Mouse (Mus musculus): ENCODE results near the gene Ptprg. TPM values are rescaled to one million over a fixed set of nuclear protein-coding genes. Genes with fewer than 3 reads are reported as not detected.

The Ptprg gene
- polyA plus RNA-seq, 1 experiment from 2014 or later, result 33.5 TPM

- no peak for ATAC-seq
- 85% methylated on average over 4 of the region's 4 CpGs for WGBS
- H3K36me3 ChIP-seq (ENCODE audit: control insufficient read depth, insufficient read depth), result no peaks in the 10 kb centered on the region
- no peak overlapping the region for H3K4me3 ChIP-seq (replicated peaks; ENCODE audit: low read length)
- H3K4me2 ChIP-seq (ENCODE audit: low read length), result no peak overlapping the region
- peaks cover 6% of the 10 kb centered on the region for H3K4me1 ChIP-seq (replicated peaks; ENCODE audit: control insufficient read depth, insufficient read depth, low read length)
- H3K27me3 ChIP-seq (replicated peaks; ENCODE audit: control insufficient read depth, insufficient read depth, low read length), result no peaks in the 10 kb centered on the region
- no peaks in the 10 kb centered on the region for H3K9me3 ChIP-seq (ENCODE audit: control insufficient read depth, low read length)
- H3K9ac ChIP-seq (replicated peaks; ENCODE audit: low read depth, low read length), result no peak overlapping the region
- no peak overlapping the region for H3K27ac ChIP-seq (ENCODE audit: low read length)
Measured at GRCm38 (mm10) chr14:11561397-11561796, 8.1 kb downstream of the Ptprg start.

GRCm38 (mm10) chr14:11562870-11563269 lies 9.5 kb downstream of the Ptprg start:
- Histone ChIP-seq H3K4me2 (ENCODE audit: low read length) (no peak overlapping the region), H3K27me3 (replicated peaks; ENCODE audit: control insufficient read depth, insufficient read depth, low read length) (no peaks in the 10 kb centered on the region), H3K4me1 (replicated peaks; ENCODE audit: control insufficient read depth, insufficient read depth, low read length) (no peaks in the 10 kb centered on the region), H3K9me3 (ENCODE audit: control insufficient read depth, low read length) (no peaks in the 10 kb centered on the region), H3K4me3 (replicated peaks; ENCODE audit: low read length) (no peak overlapping the region), H3K27ac (ENCODE audit: low read length) (no peak overlapping the region), H3K9ac (replicated peaks; ENCODE audit: low read depth, low read length) (no peak overlapping the region), H3K36me3 (ENCODE audit: control insufficient read depth, insufficient read depth) (no peaks in the 10 kb centered on the region)
- no peak for ATAC-seq
- WGBS, result 87% methylated on average over 2 of the region's 2 CpGs

- WGBS, result 92% methylated on average over 5 of the region's 5 CpGs
- Histone ChIP-seq H3K27me3 (replicated peaks; ENCODE audit: control insufficient read depth, insufficient read depth, low read length) (no peaks in the 10 kb centered on the region), H3K9me3 (ENCODE audit: control insufficient read depth, low read length) (no peaks in the 10 kb centered on the region), H3K4me3 (replicated peaks; ENCODE audit: low read length) (no peak overlapping the region), H3K9ac (replicated peaks; ENCODE audit: low read depth, low read length) (no peak overlapping the region), H3K36me3 (ENCODE audit: control insufficient read depth, insufficient read depth) (no peaks in the 10 kb centered on the region), H3K4me2 (ENCODE audit: low read length) (no peak overlapping the region), H3K27ac (ENCODE audit: low read length) (no peak overlapping the region), H3K4me1 (replicated peaks; ENCODE audit: control insufficient read depth, insufficient read depth, low read length) (no peaks in the 10 kb centered on the region)
- no peak for ATAC-seq
Measured at GRCm38 (mm10) chr14:11563656-11564055, 10.3 kb downstream of the Ptprg start.

- no peaks in the 10 kb centered on the region for H3K9me3 ChIP-seq (ENCODE audit: control insufficient read depth, low read length)
- H3K4me3 ChIP-seq (replicated peaks; ENCODE audit: low read length), result no peak overlapping the region
- H3K4me1 ChIP-seq (replicated peaks; ENCODE audit: control insufficient read depth, insufficient read depth, low read length), result no peaks in the 10 kb centered on the region
- no peak overlapping the region for H3K4me2 ChIP-seq (ENCODE audit: low read length)
- WGBS, result 87% methylated on average over 3 of the region's 3 CpGs
- no peaks in the 10 kb centered on the region for H3K36me3 ChIP-seq (ENCODE audit: control insufficient read depth, insufficient read depth)
- H3K27ac ChIP-seq (ENCODE audit: low read length), result no peak overlapping the region
- no peak for ATAC-seq
- no peaks in the 10 kb centered on the region for H3K27me3 ChIP-seq (replicated peaks; ENCODE audit: control insufficient read depth, insufficient read depth, low read length)
- H3K9ac ChIP-seq (replicated peaks; ENCODE audit: low read depth, low read length), result no peak overlapping the region
Measured at GRCm38 (mm10) chr14:11564456-11564855, 11.1 kb downstream of the Ptprg start.

GRCm38 (mm10) chr14:11565283-11565682 lies 12.0 kb downstream of the Ptprg start:
- Histone ChIP-seq H3K36me3 (ENCODE audit: control insufficient read depth, insufficient read depth) (no peaks in the 10 kb centered on the region), H3K9me3 (ENCODE audit: control insufficient read depth, low read length) (no peaks in the 10 kb centered on the region), H3K4me1 (replicated peaks; ENCODE audit: control insufficient read depth, insufficient read depth, low read length) (no peaks in the 10 kb centered on the region), H3K4me2 (ENCODE audit: low read length) (no peak overlapping the region), H3K9ac (replicated peaks; ENCODE audit: low read depth, low read length) (no peak overlapping the region), H3K27ac (ENCODE audit: low read length) (no peak overlapping the region), H3K4me3 (replicated peaks; ENCODE audit: low read length) (no peak overlapping the region), H3K27me3 (replicated peaks; ENCODE audit: control insufficient read depth, insufficient read depth, low read length) (no peaks in the 10 kb centered on the region)
- ATAC-seq, result no peak
- WGBS, result 95% methylated on average over 3 of the region's 3 CpGs

GRCm38 (mm10) chr14:11569734-11570133 lies 16.4 kb downstream of the Ptprg start:
- H3K9ac ChIP-seq (replicated peaks; ENCODE audit: low read depth, low read length), result no peak overlapping the region
- no peaks in the 10 kb centered on the region for H3K36me3 ChIP-seq (ENCODE audit: control insufficient read depth, insufficient read depth)
- no peak overlapping the region for H3K4me2 ChIP-seq (ENCODE audit: low read length)
- H3K27ac ChIP-seq (ENCODE audit: low read length), result no peak overlapping the region
- no peak for ATAC-seq
- WGBS, result 87% methylated on average over 2 of the region's 2 CpGs
- H3K9me3 ChIP-seq (ENCODE audit: control insufficient read depth, low read length), result no peaks in the 10 kb centered on the region
- no peaks in the 10 kb centered on the region for H3K4me1 ChIP-seq (replicated peaks; ENCODE audit: control insufficient read depth, insufficient read depth, low read length)
- no peaks in the 10 kb centered on the region for H3K27me3 ChIP-seq (replicated peaks; ENCODE audit: control insufficient read depth, insufficient read depth, low read length)
- no peak overlapping the region for H3K4me3 ChIP-seq (replicated peaks; ENCODE audit: low read length)

GRCm38 (mm10) chr14:11571766-11572394 lies 18.5 kb downstream of the Ptprg start:
- Histone ChIP-seq H3K4me1 (replicated peaks; ENCODE audit: control insufficient read depth, insufficient read depth, low read length) (no peaks in the 10 kb centered on the region), H3K9ac (replicated peaks; ENCODE audit: low read depth, low read length) (no peak overlapping the region), H3K4me2 (ENCODE audit: low read length) (no peak overlapping the region), H3K36me3 (ENCODE audit: control insufficient read depth, insufficient read depth) (no peaks in the 10 kb centered on the region), H3K9me3 (ENCODE audit: control insufficient read depth, low read length) (no peaks in the 10 kb centered on the region), H3K4me3 (replicated peaks; ENCODE audit: low read length) (no peak overlapping the region), H3K27me3 (replicated peaks; ENCODE audit: control insufficient read depth, insufficient read depth, low read length) (no peaks in the 10 kb centered on the region), H3K27ac (ENCODE audit: low read length) (no peak overlapping the region)
- ATAC-seq, result no peak
- 84% methylated on average over 11 of the region's 11 CpGs for WGBS

- 73% methylated on average over 2 of the region's 2 CpGs for WGBS
Measured at GRCm38 (mm10) chr14:11572395-11572784, 19.1 kb downstream of the Ptprg start.

GRCm38 (mm10) chr14:11573710-11574109 lies 20.4 kb downstream of the Ptprg start:
- Histone ChIP-seq H3K9ac (replicated peaks; ENCODE audit: low read depth, low read length) (no peak overlapping the region), H3K27me3 (replicated peaks; ENCODE audit: control insufficient read depth, insufficient read depth, low read length) (no peaks in the 10 kb centered on the region), H3K4me2 (ENCODE audit: low read length) (no peak overlapping the region), H3K9me3 (ENCODE audit: control insufficient read depth, low read length) (no peaks in the 10 kb centered on the region), H3K36me3 (ENCODE audit: control insufficient read depth, insufficient read depth) (no peaks in the 10 kb centered on the region), H3K4me3 (replicated peaks; ENCODE audit: low read length) (no peak overlapping the region), H3K27ac (ENCODE audit: low read length) (no peak overlapping the region), H3K4me1 (replicated peaks; ENCODE audit: control insufficient read depth, insufficient read depth, low read length) (peaks cover 10% of the 10 kb centered on the region)
- no peak for ATAC-seq
- 70% methylated on average over 5 of the region's 5 CpGs for WGBS

More at GRCm38 (mm10) chr14:11572395-11572784, 19.1 kb downstream of the Ptprg start:
- Histone ChIP-seq H3K27me3 (replicated peaks; ENCODE audit: control insufficient read depth, insufficient read depth, low read length) (no peaks in the 10 kb centered on the region), H3K36me3 (ENCODE audit: control insufficient read depth, insufficient read depth) (no peaks in the 10 kb centered on the region), H3K27ac (ENCODE audit: low read length) (no peak overlapping the region), H3K4me2 (ENCODE audit: low read length) (no peak overlapping the region), H3K9me3 (ENCODE audit: control insufficient read depth, low read length) (no peaks in the 10 kb centered on the region), H3K9ac (replicated peaks; ENCODE audit: low read depth, low read length) (no peak overlapping the region), H3K4me1 (replicated peaks; ENCODE audit: control insufficient read depth, insufficient read depth, low read length) (peaks cover 4% of the 10 kb centered on the region), H3K4me3 (replicated peaks; ENCODE audit: low read length) (no peak overlapping the region)
- no peak for ATAC-seq
